Mouse (Mus musculus): ENCODE data around the gene Slc7a14.
"Not testable (repeated sequence)": the region's sequence is repeated elsewhere in the genome, so short reads cannot be mapped to it uniquely, and the experiment has no call there.

Slc7a14 gene

GRCm38 (mm10) chr3:31309934-31310787, at the start of gene Slc7a14:
TSS of gene Slc7a14 (minus strand) at chr3:31310378.
- DNase-seq (ENCODE audit: low spot score in 2 of 2): no peak

DNA sequence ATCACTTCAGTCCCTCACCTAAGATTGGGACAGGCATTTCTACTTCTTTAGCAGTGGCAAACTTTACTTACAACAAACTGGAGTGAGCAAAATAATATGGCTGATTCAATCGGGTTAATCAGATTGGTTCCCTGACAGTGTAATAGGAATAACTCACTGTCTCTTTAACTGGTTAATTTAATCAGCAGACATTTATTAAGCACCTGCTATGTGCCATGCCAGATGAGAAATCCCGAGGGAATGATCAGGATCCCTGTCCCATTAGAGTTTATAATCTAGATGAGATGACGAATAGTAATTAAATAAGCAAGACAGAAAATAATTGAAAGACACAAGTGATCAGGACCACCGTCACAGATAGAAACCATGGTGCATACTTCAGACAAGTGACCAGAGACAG, 36.4 kb upstream of the Slc7a14 start:
- no peak for DNase-seq (ENCODE audit: low spot score in 2 of 2)

DNA sequence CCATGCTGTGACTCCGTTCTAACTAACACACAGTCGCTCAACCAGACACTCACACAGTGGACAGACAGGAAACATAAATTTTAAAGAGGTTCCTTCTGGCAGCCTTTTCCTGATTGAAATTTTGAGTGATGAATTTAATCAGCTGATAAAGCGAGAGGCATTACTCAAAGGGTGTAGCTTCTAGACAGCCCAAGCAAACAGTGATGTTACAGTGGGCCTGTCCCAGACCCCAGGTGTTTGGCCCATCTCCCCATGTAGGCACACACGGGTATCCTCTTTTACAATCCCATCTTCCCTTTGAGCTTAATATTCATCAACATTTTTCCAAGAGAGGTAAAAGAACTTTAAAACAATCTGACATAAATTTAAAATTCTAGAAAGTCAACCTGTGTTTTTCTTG, 35.6 kb upstream of the Slc7a14 start:
- DNase-seq (ENCODE audit: low spot score in 2 of 2): no peak

DNA sequence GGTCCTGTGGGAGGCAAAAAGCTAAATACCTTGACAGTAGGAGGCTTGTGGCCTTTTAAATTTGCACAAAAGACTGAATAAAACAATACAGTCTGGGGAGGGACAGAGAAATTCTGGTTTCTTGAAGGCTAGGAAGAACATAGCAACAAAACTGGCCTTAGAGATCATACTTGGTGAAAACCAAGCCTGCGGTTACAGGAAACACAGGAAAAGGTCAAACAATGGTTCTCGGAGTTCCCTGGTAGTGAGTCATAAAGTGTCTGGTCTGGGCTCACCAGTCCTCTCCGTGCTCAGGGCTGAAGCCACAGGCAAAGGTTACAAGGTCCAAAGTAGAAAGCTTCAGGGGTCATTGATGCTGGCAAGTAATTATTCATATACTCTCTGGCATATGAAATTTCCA, 29.1 kb upstream of the Slc7a14 start:
- no peak for DNase-seq (ENCODE audit: low spot score in 2 of 2)

GRCm38 (mm10) chr3:31328237-31328836, 18.2 kb upstream of the Slc7a14 start:
- no peak for DNase-seq (ENCODE audit: low spot score in 2 of 2)

DNA sequence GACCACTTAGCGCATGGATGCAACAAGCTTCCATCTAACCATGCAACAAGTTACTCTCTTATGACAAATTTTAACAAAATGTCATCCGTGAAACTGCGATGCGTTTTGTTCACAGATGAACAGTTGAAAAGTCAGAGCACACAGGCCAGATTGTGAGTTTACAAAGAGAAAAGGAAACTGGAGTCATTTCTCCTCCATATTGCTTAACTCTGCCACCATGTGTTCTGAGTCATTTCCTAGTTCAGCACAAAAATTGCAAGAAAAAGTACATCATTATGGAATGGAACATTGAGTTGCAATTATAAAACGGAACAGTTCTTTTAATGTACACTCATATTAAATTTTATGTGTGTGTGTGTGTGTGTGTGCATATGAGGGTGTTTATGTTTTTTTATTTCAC, 17.6 kb upstream of the Slc7a14 start:
- no peak for DNase-seq (ENCODE audit: low spot score in 2 of 2)

GRCm38 (mm10) chr3:31324231-31324654, 14.1 kb upstream of the Slc7a14 start:
- no peak for DNase-seq (ENCODE audit: low spot score in 2 of 2)

DNA sequence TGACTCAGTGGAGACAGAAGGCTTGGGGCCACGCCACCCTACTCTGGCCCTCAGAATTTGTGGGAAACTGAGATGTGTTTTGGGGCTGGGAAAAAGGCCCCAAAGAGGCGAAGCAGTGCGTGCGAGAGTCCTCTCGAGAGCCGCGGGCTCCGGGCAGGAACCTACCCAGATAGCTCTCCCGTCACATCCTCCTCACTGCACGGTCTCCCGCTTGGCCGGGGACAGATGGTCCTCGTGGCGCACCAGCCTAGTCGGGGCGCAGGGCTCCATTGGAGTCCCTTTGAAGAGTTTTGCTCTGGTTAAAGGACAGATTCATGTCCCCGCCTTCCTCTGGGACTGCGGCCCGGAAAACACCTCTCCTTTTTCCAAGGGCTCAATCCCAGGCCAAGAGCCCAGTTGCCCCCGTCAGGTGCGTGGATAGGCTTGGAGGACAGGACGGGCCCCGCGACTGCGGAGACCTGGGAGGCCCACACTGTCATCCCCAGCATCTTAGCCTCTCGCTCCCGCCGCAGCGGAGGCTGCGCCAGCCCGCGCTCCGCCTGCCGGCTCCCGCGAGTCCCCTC, 726 bp downstream of the Slc7a14 start:
- no peak for DNase-seq (ENCODE audit: low spot score in 2 of 2)

- peak; percentile 25 to 67 for DNase-seq (ENCODE audit: low spot score in 2 of 2)
Observed at GRCm38 (mm10) chr3:31308906-31309305, 1.3 kb downstream of the Slc7a14 start.

GRCm38 (mm10) chr3:31307936-31308335, 2.2 kb downstream of the Slc7a14 start:
- no peak for DNase-seq (ENCODE audit: low spot score in 2 of 2)

DNA sequence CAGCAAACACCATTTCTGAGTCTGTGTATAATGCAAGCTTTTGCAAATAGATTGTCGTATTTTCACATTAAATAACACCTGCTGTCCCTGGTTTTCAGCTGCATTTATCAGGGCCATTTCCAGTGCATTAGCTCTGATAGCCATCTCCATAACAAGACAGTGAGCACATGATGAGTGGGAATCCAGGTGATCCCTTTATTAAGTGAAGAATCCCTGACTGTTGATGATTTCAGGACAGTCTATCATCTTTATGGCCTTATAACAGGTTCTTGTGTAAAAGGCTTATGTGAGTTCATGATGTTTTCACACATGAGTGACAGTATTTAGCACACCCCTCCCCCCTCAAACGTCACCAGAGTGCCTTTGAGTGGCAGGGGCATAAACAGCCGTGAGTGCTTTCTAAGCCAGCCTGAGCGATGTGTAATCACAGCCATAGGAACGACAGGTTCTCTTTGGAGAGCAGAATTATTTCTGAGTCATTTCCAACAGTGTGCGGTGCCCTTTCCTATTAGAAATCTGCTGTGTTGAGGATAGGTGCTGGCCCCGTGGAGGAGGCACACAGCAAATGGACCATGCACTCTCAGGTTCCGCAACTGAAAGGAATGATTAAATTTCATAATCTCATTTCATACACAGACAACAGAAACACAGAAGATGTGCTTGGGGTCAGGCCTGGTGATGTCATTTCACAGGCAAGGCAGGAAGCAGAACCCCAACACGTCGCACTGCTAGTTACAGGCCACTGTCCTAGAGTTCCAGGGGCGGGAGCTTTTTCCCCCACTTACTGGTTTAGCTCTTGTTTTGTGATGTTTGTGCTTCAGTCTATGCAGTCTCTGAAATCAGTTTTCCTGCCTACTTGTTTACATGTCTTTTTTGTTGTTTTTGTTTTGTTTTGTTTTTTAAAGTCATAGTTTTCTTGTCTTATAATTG, 18.2 kb downstream of the Slc7a14 start:
- DNase-seq (ENCODE audit: low spot score in 2 of 2): no peak

DNA sequence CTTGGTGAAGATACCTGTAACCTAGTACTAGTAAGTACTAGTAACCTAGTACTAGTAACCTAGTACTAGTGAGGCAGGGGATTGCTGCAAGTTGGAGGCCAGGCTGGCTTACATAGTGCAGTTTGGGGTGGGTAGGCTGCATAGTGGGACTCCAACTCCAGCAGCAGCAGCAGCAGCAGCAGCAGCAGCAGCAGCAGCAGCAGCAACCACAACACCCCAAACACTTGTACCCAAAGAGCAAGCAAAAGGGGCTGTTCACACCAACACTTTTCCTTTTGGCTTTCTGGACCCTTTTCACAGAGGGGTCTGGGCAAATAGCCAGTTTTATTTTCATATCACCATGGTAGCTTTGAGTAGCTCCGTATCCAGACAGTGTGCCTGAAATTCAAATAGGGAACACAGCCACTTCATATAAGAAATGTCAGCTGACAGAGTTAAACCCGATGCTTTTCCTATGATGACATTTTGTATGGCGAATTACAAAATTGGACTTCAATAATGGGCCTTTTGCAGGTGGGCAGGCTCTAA, 22.7 kb downstream of the Slc7a14 start:
- no peak for DNase-seq (ENCODE audit: low spot score in 2 of 2)

DNA sequence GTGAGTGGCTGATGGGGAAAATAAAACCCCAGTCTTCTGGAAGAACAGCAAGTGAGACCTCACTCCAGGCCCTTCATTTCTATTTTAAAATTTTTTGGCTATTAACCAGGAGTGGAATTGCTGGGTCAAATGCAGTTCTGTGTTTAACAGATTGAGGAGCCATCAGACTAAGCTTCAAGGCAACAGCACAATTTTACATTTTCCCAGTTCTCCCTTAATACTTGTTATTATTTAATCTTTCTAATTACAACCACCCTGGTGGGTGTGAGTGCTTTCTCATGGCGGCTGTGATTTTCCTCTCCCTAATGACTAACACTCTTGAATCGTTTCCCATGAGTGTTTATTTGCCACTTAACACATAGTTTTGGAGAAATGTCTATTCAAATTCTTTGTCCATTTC, 29.1 kb downstream of the Slc7a14 start:
- DNase-seq (ENCODE audit: low spot score in 2 of 2): no peak

DNA sequence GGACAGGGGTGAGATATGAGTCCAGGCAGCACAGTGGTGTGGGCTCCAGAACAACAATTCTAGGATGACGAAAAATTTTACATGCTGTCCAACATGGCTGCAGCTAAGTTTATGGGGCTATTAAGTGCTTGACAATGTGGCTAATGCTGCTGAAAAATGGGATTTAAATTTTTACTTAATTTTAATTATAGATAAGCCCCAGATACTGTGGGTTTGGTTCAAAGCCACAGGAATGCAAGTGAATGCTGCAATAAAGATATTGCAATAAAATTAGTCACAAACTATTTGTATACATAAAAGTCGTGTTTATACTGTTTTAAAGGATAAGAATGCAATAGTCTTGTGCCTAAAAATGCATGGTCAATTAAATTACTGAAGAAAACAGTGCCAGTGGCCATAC, 35.3 kb downstream of the Slc7a14 start:
- no peak for DNase-seq (ENCODE audit: low spot score in 2 of 2)

GRCm38 (mm10) chr3:31273247-31273646, 36.9 kb downstream of the Slc7a14 start:
- DNase-seq (ENCODE audit: low spot score in 2 of 2): not testable (repeated sequence)

DNA sequence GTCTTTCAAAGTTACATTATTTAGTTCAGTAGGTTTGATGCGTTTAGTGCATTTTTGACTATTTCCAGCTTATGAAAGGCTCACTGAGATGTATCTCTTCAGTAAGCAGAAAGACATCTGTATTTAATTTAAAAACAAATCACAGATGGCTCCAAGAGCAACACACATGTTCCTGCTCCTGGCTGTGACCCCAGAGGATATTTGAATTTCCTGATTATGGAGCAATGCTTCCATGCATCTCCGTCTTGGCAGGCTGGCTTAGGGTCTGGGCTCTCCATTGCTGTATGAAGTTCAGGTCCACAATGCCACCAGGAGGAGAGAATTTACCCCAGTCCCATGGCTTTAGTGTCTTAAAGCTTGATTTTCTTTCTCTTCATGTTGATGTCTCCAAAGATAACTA, 37.5 kb downstream of the Slc7a14 start:
- DNase-seq (ENCODE audit: low spot score in 2 of 2): no peak

- DNase-seq (ENCODE audit: low spot score in 2 of 2): no peak
Observed at GRCm38 (mm10) chr3:31269551-31270317, 40.4 kb downstream of the Slc7a14 start.

DNA sequence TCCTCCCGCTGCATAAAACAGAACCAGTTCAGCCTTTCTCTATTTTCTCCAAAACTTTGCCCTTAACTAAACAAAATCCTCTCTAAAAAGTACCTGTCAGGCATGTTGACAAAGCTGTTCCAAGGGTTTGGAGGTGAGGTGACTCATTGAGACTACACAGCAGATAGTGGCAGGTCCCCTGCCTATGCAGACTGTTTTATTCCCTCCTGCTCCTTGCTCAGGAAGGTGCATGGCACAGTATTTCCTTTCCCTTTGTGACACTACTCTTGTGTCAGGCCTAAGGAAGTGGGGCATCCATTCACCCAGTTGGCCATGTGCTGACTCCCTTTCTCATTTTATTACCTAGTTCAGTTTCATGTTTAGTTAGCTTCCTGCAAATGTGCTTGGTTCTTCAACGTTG, 42.3 kb downstream of the Slc7a14 start:
- DNase-seq (ENCODE audit: low spot score in 2 of 2): no peak

DNA sequence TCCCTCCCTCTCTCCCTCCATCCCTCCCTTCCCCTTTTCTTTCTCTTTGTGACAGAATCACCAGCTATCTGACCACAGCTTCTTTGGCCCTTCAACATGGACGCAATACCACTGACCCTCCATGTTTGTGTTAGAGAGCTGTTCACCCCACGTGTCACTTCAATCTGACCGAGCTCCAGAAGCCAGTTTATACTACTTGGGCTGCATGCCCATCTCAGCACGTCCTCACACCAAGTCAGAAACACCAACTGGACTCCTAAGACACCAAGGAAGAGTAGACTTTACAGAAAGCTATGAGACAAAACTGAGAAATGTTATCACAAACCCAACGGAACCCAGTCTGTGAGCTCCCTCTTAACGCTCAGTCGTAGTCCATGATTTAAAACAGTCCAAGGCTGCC, 43.2 kb downstream of the Slc7a14 start:
- no peak for DNase-seq (ENCODE audit: low spot score in 2 of 2)

GRCm38 (mm10) chr3:31263535-31263934, 46.6 kb downstream of the Slc7a14 start:
- DNase-seq (ENCODE audit: low spot score in 2 of 2): no peak
